Mouse (Mus musculus) bone marrow, adult 2 months (tissue): ENCODE measurements at regions not wholly inside any gene's neighbourhood (a gene's known extent, or its start where the extent isn't known, plus 50 kb on each side); places are given as distances from the start of the nearest gene placed in this dataset.

Experiments
- H3K27ac ChIP-seq: fragments of 200-500 bp; 2 replicates; pipeline ENCODE4 v1.5.1; 2012; ENCODE audit warnings: low read depth, mild to moderate bottlenecking, control low read depth, inconsistent platforms, low read length; ENCODE audit not compliant: control insufficient read depth, poor library complexity, insufficient read depth
- H3K4me1 ChIP-seq: fragments of 200-500 bp; 2 replicates; pipeline ENCODE4 v1.6.1; 2011; ENCODE audit warnings: low read length; ENCODE audit not compliant: control insufficient read depth, insufficient read depth
- H3K4me3 ChIP-seq: fragments of 200-500 bp; replicated peaks from 2 replicates; pipeline ENCODE3; 2011; ENCODE audit warnings: mild to moderate bottlenecking, low read depth, low read length, control low read depth; ENCODE audit not compliant: control insufficient read depth
- CTCF ChIP-seq: fragments of 200-500 bp; IDR thresholded peaks from 2 replicates; pipeline ENCODE4 v1.5.1; 2011; ENCODE audit warnings: low read length, control low read depth; ENCODE audit not compliant: control insufficient read depth, insufficient read depth
- POLR2A ChIP-seq: fragments of 200-500 bp; IDR thresholded peaks from 2 replicates; pipeline ENCODE4 v1.6.1; 2011; ENCODE audit warnings: low read depth, mild to moderate bottlenecking, control low read depth, low read length, borderline replicate concordance; ENCODE audit not compliant: control insufficient read depth
- WGBS: fragments of 180-500 bp; shearing (Covaris S2); methylation state at CpG from one replicate; pipeline ENCODE4 v1.1.7; 2018; 5-methylcytosine and 5-hydroxymethylcytosine counted together

GRCm38 (mm10) chr5:101222390-101222789, 376.9 kb downstream of the Gpat3 start:
- 85% methylated on average over 10 of the region's 10 CpGs for WGBS
- TF ChIP-seq CTCF (no peak), POLR2A (no peak)

DNA sequence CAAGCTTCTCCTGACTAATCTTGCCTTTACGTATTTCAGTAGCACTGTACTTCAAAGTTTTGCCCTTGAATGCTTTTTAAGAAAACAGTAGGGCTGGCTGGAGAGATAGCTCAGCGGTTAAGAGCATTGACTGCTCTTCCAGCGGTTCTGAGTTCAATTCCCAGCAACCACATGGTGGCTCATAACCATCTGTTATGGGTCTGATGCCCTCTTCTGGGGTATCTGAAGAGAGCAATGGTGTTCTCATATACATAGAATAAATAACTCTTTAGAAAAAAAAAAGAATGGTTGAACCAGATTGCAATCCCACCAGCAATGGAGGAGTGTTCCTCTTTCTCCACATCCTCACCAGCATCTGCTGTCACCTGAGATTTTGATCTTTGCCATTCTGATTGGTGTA, 372.6 kb downstream of the Gpat3 start:
- TF ChIP-seq CTCF (no peak), POLR2A (no peak)
- Histone ChIP-seq H3K27ac (no peak overlapping the region), H3K4me1 (no peaks in the 10 kb centered on the region), H3K4me3 (no peak overlapping the region)
- 72% methylated on average over 3 of the region's 3 CpGs for WGBS

More at GRCm38 (mm10) chr5:101222390-101222789, 376.9 kb downstream of the Gpat3 start:
- Histone ChIP-seq H3K27ac (no peak overlapping the region), H3K4me1 (no peaks in the 10 kb centered on the region), H3K4me3 (no peak overlapping the region)

GRCm38 (mm10) chr5:101216837-101217571, 371.5 kb downstream of the Gpat3 start:
- H3K27ac ChIP-seq = no peak overlapping the region
- no peak overlapping the region for H3K4me3 ChIP-seq
- 68% methylated on average over 10 of the region's 10 CpGs for WGBS
- TF ChIP-seq CTCF = no peak
- TF ChIP-seq POLR2A = no peak
- H3K4me1 ChIP-seq = no peaks in the 10 kb centered on the region

DNA sequence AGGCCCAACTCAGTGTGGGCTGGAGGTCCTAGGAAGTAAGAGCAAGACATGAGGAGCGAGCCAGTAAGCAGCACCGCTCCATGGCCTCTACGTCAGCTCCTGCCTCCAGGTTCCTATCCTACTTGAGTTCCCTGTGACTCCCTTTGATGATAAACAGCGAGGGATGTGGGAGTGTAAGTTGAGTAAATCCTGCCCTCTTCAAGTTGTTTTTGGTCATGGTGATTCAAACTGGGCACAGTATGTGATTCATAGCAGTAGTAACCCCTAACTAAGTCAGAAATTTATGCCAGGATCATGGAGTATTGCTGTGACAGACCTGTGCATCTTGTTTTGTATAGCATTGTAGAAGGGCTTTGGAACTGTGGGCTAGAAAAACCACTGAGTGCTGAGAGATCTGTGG, 366.5 kb downstream of the Gpat3 start:
- Histone ChIP-seq H3K4me1 (no peaks in the 10 kb centered on the region; the same call in 1 of the 2 replicates), H3K4me3 (no peak overlapping the region), H3K27ac (no peak overlapping the region)
- WGBS = 80% methylated on average over 4 of the region's 4 CpGs
- TF ChIP-seq CTCF = no peak
- TF ChIP-seq POLR2A = no peak

- no peak overlapping the region for H3K4me3 ChIP-seq
- H3K27ac ChIP-seq = no peak overlapping the region
- no peaks in the 10 kb centered on the region; the same call in 1 of the 2 replicates for H3K4me1 ChIP-seq
- WGBS = 47% methylated on average over 5 of the region's 5 CpGs
- TF ChIP-seq CTCF (no peak), POLR2A (no peak)
Measured at GRCm38 (mm10) chr5:101208150-101208549, 362.6 kb downstream of the Gpat3 start.

DNA sequence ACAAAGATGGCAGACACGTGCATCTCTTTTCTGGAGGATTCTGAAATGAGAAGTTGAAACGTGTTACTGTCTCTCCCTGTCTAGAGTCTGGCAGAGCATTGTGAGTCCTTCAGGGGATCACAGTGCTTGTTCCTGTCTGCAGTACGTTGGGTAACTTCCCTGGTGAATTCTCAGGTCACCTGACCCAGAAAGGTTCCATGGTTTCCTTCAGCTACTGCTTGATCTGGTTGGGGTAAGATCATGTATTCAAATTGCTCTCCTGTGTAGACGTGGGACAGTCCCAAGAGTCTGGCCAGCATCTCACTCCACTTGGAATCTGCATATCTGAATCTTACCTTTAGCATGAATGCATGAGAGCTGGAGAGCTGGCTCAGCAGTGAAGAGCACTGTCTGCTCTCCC, 350.0 kb downstream of the Gpat3 start:
- no peak overlapping the region for H3K4me3 ChIP-seq
- 57% methylated on average over 4 of the region's 4 CpGs for WGBS
- H3K4me1 ChIP-seq = no peaks in the 10 kb centered on the region
- TF ChIP-seq POLR2A (no peak), CTCF (no peak)
- H3K27ac ChIP-seq = no peak overlapping the region

DNA sequence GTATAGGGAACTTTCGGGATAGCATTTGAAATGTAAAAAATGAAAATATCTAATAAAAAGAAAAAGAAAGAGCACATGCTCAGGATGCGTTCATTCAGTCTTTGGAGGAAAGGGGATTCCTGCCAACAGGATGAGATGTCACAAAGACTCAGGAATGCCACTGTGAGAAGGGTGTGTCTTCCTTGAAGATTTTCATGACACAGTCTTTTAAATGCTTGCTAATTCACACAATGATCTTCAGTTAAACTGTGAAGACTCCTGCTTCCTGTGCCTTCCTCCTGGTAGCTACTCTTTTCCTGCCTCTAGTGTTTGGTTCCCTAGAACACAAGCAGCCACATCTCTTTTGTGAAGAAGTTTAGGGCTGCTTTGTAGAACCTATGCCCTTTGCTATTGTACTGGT, 345.5 kb downstream of the Gpat3 start:
- H3K4me1 ChIP-seq = no peaks in the 10 kb centered on the region
- TF ChIP-seq POLR2A (no peak), CTCF (no peak)
- no peak overlapping the region for H3K4me3 ChIP-seq
- WGBS = 79% methylated on average over 2 of the region's 2 CpGs
- no peak overlapping the region for H3K27ac ChIP-seq

DNA sequence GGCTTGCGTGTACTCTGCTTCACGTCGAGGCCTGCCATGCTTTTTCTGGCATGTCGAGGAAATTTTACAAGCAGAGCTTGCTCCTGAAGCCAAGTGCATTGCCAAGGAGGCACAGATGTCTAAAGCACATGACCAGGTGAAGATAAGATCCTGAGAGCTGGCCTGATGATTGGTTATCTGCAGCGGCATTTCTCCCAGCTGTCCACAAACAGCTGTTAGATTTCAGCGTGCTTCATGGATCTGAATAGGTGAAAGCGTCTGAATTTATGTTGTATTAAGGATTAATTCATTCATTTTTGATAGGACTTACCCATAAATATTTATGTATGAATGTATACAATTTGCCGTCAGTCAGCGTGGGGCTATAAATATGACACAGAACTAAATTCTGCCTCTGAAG, 327.7 kb downstream of the Gpat3 start:
- WGBS = 86% methylated on average over 9 of the region's 9 CpGs
- Histone ChIP-seq H3K4me1 (no peaks in the 10 kb centered on the region), H3K27ac (no peak overlapping the region), H3K4me3 (no peak overlapping the region)
- TF ChIP-seq CTCF (no peak), POLR2A (no peak)
